Mouse (Mus musculus): Measurements from ENCODE around the gene Phactr2.
A peak's percentile ranks its signal among the peaks of the same experiment; 100 is the strongest.

Phactr2 gene

GRCm38 (mm10) chr10:13388116-13388922 is 85.9 kb downstream of the Phactr2 start:
- DNase-seq, result peak; percentile 35

GRCm38 (mm10) chr10:13384866-13385265 is 89.3 kb downstream of the Phactr2 start:
- DNase-seq, result no peak

- no peak for DNase-seq
Observed at GRCm38 (mm10) chr10:13377895-13378294, 96.3 kb downstream of the Phactr2 start.

- DNase-seq, result no peak
Observed at GRCm38 (mm10) chr10:13376428-13377260, 97.6 kb downstream of the Phactr2 start.

- DNase-seq, result peak; percentile 29
Observed at GRCm38 (mm10) chr10:13375820-13376219, 98.4 kb downstream of the Phactr2 start.

GRCm38 (mm10) chr10:13369581-13370375 is 104.4 kb downstream of the Phactr2 start:
- no peak for DNase-seq

- no peak for DNase-seq
Observed at GRCm38 (mm10) chr10:13364286-13364580, 110.0 kb downstream of the Phactr2 start.

- no peak for DNase-seq
Observed at GRCm38 (mm10) chr10:13363499-13364285, 110.5 kb downstream of the Phactr2 start.

GRCm38 (mm10) chr10:13360913-13361312 is 113.3 kb downstream of the Phactr2 start:
- DNase-seq, result no peak

- no peak for DNase-seq
Observed at GRCm38 (mm10) chr10:13359846-13360245, 114.4 kb downstream of the Phactr2 start.

GRCm38 (mm10) chr10:13358679-13359078 is 115.5 kb downstream of the Phactr2 start:
- DNase-seq, result no peak

GRCm38 (mm10) chr10:13346609-13347290 is 127.5 kb downstream of the Phactr2 start:
- DNase-seq, result no peak

- no peak for DNase-seq
Observed at GRCm38 (mm10) chr10:13340583-13340982, 133.6 kb downstream of the Phactr2 start.

GRCm38 (mm10) chr10:13336964-13337363 is 137.2 kb downstream of the Phactr2 start:
- DNase-seq, result no peak

GRCm38 (mm10) chr10:13335814-13336213 is 138.4 kb downstream of the Phactr2 start:
- no peak for DNase-seq

GRCm38 (mm10) chr10:13335347-13335746 is 138.9 kb downstream of the Phactr2 start:
- DNase-seq, result no peak

- no peak for DNase-seq
Observed at GRCm38 (mm10) chr10:13333781-13334180, 140.4 kb downstream of the Phactr2 start.

- no peak for DNase-seq
Observed at GRCm38 (mm10) chr10:13332985-13333384, 141.2 kb downstream of the Phactr2 start.

- no peak for DNase-seq
Observed at GRCm38 (mm10) chr10:13331405-13332032, 142.7 kb downstream of the Phactr2 start.

GRCm38 (mm10) chr10:13328602-13329001 is 145.6 kb downstream of the Phactr2 start:
- no peak for DNase-seq

GRCm38 (mm10) chr10:13326149-13326873 is 147.9 kb downstream of the Phactr2 start:
- no peak for DNase-seq

Data from liver (tissue).